Mouse (Mus musculus) adrenal gland, adult 8-10 months (tissue): ENCODE results near the gene Slc51a. TPM values are rescaled to one million over a fixed set of nuclear protein-coding genes. Genes with fewer than 3 reads are reported as not detected.
A peak's percentile ranks its signal among the peaks of the same experiment; 100 is the strongest.
"Not testable (repeated sequence)": the region's sequence is repeated elsewhere in the genome, so short reads cannot be mapped to it uniquely, and the experiment has no call there.

Source experiments
- DNase-seq: peaks from one replicate; pipeline ENCODE4 v3.0.0; 2022
- total RNA-seq, 4 experiments: library from RNA; stranded (reverse); gene quantifications; 2 replicates each; pipeline ENCODE4 v1.2.4; 2022

Slc51a gene
- total RNA-seq, 4 experiments from 2014 or later, result 0.22 to 0.34 (median 0.27) TPM

DNA sequence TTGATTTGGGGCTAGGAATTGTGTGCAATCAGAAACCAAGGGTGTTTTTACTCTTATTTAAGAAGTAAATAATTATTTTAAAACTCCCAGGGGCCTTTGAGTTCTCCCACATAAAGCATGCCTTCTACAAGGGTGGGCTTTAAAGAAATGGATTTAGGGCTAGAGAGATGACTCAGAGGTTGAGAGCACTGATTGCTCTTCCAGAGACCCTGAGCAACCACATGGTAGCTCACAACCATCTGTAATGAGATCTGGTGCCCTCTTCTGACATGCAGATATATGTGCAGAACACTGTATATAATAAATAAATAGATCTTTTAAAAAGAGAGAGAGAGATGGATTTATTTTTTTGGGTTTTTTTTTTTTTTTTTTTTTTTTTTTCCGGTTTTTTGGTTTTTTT, 22.8 kb downstream of the Slc51a start:
- no peak for DNase-seq

DNA sequence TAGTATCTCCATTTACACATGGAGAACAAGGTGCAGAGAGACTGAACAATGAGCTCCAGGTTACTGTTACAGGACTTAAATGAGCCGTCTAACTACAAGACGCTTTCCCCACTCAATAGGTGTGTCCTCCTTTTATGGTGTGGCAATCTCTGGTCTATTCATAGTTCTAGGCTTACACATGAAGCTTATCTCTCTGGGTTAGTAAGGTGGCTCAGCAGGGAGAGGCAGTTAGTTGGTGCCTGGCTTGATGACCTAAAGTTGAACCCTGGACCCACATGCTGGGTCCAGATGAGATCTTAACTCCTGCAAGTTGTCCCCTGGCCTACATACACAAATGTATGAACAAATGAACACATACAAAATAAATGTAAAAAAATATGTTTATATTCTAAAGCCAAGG, 24.3 kb downstream of the Slc51a start:
- no peak for DNase-seq

DNA sequence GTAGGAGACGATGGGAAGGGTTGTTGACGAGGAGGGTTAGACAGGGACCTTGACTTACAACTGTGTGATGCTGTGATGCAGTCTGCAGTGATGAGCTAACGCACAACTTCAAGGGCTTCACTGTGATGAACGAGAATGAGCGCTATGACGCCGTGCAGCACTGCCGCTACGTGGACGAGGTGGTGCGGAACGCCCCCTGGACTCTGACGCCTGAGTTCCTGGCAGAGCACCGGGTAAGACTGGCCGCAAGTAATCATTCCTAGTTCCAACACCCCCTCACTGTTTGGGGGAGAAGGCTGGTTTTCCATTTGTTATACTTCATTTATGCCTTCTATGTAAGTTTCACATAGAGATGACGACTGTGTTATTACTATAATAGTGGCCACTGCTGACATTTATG, 24.7 kb downstream of the Slc51a start:
- no peak for DNase-seq

DNA sequence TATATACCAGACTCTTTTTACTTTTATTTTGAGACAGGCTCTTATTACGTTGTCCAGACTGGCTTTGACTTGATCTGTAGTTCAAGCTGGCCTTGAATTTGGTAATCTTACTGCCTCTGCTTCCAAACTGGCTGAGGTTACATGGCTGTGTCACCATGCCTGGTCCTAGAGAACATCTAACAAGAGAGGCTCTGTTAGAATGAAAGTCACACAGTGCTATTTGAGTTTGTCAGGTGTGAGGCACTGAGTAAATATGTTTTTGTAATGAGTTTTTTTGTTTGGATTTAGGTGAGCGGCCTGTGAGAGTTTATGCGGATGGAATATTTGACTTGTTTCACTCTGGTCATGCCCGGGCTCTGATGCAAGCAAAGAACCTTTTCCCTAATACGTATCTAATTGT, 26.0 kb downstream of the Slc51a start:
- no peak for DNase-seq

DNA sequence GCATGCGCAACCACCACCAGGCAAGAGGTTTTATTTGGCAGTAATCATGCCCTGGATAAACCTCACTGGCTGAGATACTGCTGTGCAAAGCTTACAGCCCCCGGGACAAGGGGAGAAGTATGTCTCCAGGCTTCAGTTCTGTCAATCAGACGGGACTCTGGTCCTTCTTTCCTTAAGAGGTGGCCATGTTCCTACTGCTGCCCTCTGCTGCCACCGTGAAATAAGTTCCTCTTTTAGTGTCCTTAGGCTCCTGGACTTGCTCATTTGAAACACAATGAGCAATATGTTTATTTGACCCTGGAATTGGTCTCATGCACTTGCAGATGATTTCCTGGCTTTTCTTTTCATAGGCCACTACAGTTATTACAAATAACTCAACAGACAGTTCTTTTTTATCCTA, 27.2 kb downstream of the Slc51a start:
- DNase-seq, result no peak

DNA sequence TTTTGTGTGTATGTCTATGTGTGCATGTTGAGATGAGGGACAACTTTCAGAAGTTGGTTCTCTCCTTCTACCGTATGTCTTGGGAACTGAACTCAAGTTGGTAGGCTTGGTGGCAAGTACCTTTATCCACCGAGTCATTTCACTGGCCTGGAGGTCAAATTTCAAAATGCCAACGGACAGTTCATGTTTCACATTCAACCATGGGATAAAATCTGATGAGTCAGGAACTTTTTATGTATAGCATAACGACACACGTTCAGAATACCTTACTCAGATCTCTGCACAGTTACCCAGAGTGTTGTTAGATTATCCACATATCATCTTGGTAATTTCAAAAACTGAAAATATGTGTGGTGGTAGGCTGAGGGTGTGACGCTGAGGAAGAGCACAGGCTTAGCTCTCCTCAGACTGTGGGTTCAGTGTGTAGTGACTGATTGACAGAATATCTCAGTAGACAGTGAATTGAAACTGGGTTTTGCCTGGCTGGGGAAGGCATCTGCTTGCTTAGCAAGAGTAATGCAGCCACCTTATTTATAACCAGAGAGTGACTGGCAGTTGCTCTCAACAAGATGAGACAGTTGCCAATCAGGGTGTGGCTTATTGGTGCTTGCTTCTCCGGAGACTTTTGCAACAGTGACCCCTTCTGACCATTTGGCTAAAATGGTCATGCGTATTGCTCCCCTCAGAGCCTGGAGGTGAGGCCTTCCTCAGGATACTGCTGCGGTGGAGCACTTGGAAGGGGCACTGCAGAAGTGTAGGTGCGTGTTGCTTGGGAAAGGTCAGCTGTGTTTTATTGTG, 29.9 kb downstream of the Slc51a start:
- DNase-seq, result peak; percentile 44

DNA sequence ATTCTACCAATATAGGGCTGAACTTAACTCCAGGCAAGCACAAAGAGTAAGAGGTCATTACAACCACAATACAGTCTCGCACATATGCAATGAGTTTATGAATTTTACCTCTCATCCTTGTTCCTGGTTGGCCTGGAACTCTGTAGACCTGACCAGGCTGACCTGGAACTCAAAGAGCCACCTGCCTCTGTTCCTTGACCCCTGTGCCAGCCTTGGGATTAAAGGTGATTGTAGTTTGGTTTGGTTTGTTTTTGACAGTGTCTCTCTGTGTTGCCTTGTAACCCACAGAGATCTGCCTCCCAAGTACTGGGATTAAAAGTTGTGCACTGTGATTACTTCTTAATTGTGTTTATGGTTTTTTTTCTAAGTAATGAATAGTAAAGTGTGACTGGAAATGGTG, 30.9 kb downstream of the Slc51a start:
- no peak for DNase-seq

DNA sequence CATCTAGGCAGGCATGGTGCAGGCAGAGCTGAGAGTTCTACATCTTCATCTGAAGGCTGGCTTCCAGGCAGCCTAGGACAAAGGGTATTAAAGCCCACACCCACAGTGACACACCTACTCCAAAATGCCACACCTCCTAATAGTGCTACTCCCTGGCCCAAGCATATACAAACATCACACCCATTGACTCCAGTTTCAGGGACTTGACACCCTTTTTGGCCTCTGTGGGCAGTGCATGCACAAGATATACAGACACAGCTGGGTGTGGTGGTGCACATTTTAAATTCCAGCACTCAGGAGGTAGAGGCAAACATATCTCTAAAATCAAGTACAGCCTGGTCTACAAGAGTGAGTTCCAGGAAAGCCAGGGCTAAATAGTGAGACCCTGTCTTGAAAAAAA, 31.6 kb downstream of the Slc51a start:
- DNase-seq, result no peak

DNA sequence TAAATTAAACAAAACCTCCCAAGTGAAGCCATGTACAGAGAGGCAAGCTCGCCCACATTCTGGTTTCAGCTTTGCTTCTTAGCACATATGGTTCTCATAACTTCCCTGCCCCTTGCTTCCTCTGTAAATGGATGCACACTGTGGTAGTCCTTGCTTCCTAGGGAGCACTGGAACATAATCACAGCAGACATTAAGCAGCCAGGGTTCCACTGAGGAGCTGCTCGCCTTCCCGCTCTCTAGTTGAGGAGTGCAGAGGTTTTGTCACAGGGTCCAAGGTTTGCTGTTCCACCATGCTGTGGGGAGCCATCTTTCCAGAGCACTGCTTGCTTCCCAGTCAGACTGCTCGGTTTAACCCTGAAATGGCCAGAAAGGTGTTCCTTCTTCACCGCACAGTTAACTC, 33.0 kb downstream of the Slc51a start:
- no peak for DNase-seq

DNA sequence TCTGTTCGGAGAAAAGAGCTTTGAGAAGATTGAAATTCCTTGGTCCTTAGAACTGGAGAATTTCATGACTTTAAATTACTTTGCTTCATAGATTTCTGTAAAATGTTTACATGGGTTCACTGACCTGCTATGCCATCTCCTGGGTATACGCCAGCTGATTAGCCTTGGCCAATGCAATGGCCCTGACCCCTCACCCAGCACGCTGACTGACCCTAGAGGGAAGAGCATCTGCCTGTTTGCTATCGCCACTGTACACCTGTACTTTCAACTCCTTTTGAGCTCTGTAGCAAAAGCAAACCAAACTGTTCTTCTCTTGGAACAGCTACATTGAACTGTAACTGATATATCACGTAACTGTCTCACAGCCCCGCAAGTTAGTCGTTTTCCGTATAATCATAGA, 34.6 kb downstream of the Slc51a start:
- DNase-seq, result no peak

DNA sequence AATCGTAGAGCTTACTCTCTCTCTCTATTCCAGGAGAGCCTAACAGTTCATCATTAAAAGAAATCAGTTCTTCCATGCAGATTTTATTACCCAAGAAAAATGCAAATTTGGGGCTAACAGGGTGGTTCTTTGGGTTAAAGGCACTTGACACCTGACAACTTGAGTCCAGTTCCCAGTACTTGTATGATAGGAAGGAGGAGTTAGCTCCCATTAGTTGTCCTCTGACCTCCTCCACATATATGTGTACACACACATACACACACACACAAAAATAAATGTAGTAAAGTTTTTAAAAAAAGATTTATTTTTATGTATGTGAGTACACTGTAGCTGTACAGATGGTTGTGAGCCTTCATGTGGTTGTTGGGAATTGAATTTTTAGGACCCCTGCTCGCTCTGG, 37.5 kb downstream of the Slc51a start:
- no peak for DNase-seq

DNA sequence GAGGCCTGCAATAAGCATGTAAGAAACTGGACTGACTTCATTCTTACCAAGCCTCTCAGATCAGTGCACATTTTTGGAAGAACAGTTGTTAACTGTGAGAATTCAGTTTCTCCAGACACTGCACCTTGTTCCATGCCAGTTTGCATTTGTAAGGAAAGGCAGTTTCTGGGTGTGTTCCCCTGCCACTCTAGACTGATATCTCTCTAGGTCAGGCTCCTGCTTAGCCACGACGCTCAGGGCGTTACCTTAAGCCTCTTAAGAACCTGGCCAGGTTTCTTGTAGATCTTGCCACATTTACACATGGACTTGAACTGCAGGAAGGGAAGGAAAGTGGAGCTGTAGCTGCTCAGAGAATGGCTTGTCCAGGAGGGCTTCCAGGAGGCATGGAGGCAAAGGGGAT, 38.0 kb downstream of the Slc51a start:
- DNase-seq, result no peak

DNA sequence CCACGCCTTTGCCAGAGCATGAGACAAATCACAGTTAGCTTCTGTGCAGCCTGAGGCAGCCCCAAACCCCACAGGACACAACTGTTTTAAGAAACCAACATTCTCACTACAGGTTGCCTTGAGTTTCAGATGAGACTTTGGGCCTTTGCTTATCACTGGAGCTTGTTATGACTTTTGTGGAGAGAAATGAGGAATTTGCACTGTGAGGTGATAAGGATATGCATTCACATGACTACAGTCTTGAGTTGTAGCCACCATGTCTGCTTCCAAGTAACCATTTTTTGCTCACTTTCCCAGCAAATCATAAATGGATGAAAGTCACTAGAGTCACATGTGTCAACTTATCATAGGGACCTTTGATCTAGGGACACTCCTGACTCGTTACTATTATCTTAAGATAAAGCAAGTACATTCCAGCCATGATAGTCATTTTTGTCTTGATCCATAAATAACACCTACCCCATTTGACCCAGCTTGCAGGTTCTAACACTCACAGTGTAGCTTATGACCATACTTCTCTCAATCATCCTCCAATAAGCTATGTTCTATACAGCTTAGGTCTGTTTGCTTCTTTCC, 41.0 kb downstream of the Slc51a start:
- DNase-seq, result no peak

DNA sequence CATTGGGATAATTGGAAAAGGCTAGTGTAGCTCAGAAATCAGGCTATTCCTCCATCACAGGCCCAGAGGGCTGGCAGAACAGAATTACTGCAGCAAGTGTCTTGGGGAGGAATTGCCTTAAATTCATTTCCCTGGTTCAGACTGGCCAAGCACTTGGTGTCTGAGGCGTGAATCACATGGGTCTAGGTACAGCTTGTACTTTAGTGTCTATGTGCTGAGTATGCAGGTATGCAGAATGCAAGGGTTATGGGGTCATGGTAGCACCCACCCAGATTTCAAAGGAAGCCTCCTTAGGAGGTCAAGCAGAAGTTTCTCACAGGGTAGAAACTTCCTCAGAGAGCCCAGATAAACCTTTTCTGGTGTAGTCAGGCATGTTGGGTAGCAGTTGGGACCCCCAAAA, 42.1 kb downstream of the Slc51a start:
- DNase-seq, result no peak

DNA sequence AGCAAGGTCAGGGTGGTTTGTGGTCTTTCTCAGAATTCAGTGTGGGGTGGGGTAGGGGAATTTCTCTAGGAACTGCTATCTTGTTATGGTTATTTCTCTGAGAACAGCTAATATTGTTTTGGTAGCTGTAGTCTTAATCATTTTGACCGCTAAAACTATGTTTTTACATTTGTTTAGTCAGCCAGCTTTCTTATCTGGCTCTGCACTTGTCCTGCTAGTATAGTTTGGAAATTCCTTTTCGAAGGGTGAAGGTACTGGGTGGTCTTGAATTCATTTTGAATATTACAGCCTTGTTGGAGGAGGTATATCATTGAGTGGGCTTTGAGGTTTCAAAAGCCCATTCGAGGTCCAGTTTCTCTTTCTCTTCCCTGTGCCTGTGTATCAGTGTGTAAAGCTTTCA, 43.1 kb downstream of the Slc51a start:
- DNase-seq, result not testable (repeated sequence)

DNA sequence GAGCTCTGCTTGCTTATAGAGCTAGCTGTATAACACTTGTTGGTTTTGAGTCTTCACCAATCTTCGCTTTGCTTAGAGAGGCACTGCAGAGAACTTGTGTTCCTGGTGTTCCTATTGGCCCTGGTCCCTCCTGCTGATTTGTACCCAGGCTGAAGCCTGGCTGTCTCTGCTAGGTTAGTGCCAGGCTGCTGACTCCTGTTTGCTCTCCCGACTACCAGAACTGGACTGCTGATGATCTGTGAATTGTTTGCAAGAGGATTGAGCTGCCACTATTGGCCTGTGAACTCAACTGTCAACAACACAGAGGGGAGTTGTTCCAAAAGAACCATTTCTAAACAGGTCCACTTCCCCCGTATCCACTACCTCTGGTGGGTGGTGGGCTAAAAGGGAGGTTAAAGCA, 46.2 kb downstream of the Slc51a start:
- no peak for DNase-seq

DNA sequence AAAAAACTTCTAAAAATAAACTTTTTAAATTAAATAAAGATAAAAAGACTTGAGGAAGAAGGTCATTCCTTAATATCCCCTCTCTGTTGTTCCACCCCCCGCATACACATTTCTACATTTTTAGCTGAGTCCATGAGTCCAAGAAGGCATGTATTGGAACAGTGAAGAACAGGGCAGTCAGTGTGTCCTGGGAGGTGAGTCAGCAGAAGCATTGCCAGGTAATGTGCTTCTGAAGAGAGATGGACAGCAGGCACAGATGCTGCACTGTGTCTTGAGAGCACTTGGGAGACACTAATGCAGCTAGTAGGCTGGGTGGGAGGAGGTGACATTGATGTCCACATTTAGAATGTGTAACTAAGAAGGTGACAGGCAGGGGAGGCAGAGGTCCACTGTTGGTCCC, 50.4 kb downstream of the Slc51a start:
- no peak for DNase-seq

DNA sequence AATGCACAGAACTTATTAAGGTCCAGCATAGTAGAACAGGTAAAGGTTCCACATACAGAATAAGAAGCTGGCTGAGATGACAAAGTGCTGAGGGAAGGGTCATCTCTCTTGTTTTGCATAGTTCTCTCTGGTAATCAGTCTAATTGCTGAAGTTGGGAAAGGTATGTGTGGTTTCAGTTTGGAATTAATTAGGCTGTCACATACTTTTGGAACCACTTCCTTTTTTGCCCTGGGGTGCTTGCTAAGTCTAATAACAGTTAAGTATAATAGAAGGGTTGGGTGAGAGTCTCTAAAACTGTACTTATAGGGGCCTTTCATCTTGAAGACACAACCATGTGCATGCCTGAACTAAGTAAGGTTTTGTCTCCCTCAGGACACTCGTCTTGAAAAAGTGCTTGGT, 51.0 kb downstream of the Slc51a start:
- no peak for DNase-seq

DNA sequence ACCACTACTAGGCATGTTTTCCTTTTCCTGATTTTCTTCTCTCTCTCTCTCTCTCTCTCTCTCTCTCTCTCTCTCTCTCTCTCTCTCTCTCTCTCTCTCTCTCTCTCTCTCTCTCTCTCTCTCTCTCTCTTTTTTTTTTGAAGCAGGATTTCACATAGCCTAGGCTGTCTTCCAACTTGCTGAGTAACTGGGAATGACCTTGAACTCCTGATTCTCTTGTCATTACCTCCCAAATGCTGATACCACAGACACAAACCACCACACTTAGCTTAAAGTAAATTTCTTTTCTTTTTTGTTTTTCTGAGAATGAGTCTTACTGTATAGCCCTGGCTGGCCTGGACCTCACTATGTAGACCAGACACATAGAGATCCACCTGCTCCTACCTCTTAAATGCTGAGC, 53.0 kb downstream of the Slc51a start:
- no peak for DNase-seq

DNA sequence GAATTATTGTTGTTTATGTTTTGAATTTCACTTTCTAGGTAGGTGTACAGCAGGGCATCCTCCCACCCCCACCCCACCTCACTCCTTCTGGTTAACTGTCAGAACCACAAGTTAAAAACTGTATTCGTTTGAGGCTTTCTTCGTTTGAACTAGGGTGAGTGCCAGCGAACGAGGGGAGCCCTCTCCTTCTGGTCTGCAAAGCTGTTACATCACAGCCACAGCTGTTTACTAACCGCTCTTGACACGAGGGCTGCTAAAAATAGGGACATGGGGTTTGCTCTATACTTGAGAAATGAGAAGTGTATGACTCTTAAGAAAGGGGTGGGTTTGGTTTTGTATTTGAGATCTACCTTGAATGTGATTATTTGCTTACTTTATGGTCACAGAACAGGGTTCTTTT, 53.6 kb downstream of the Slc51a start:
- no peak for DNase-seq

DNA sequence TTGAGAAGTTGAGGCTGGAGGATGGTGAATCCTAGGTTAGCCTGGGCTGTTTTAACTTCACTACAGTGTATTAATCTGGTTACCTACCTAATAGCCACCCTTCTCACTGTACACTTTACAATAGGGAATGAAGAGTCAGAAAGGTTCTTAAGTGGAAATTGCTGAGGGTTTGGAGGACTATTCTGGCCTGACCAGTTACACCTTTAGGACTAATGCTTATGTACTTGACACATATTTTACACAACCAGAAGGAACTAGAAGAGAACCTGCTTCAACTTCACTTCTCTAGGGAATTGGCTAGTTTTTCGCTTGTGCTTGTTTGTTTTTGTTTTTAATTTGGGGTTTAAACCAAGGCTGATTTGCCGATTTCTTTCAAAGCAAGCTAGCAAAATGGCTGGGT, 54.5 kb downstream of the Slc51a start:
- DNase-seq, result no peak

DNA sequence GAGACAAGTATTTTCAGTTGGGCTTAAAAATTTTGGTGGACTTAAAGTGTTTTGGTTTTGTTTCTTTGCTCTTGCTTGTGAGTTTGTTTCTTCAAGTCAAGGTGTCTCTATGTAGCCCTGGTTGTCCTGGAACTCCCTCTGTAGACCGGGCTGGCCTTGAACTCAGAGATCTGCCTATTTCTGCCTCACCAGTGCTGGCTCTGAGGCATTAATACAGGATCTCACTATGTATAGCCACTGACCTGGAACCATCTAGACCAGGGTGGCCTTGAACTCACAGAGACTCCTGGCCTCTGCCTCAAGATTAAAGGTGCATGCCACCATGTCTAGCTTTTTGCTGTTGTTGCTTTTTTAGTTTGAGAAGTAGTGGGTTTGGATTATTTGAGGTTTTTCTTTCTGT, 55.8 kb downstream of the Slc51a start:
- no peak for DNase-seq

DNA sequence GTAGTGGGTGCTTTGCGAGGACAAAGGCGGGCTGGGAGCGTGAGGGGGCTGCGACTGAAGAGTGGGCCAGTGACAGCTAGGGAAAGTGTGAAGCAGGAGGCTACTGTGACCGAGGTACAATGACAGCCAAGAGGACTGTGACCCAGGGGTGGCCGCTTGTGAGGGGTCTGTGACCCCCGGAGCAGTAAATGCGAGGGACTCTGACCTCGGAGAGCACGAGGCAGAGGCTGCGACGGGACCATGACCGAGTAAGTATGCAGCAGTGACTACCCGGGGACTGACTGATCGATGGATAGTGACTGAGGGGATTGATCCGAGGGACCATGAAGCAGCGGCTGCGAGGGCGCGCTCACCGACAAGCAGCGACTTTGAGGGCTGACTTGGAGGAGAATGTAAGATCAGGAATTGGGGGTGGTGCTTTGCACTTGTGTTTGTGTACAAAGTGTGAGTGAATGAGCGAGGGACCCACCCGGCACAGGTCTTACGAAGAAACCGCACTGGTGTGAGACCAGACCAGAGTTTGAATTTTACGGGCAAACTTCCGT, 56.6 kb downstream of the Slc51a start:
- no peak for DNase-seq

DNA sequence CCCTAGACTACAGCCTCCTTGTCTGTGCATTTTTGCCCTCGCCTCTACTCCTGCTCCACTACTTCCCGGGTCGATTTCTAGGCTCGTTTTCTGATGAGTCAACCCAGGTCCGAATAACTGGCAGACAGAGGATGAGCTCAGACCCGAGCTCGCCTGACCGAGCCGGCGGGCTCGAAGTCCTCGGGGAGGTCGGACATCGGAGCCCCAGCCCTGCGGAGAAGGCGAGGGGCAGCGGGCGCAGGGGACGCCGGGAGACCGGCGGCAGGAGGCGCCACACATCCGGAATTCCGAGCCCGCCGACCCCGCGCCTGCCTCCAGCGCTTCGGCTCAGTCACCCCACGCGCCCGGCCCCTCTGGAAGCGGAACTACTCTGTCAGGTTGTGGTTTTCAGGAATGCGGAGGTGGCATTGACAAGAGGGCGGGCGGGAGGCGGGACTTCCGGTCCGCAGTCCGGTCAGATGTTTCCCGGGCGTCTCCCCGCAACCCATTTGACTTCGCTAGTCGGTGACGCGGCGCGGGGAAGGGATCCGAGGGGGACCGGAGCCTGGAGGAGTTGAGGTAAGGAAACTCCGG, 57.1 kb downstream of the Slc51a start, which contains the start of gene Pcyt1a:
Gene Pcyt1a, plus strand, starts transcription at position 448 of the 573 bp plus-strand sequence.
- DNase-seq, result peak; percentile 88
